Mouse (Mus musculus) kidney, adult 9 months (tissue): ENCODE results near the gene Prg4.

Experiments
- DNase-seq: peaks from one replicate; pipeline ENCODE4 v3.0.0; 2022

The Prg4 gene

GRCm38 (mm10) chr1:150403914-150404313 is 62.1 kb downstream of the Prg4 start:
- peak; percentile 11 for DNase-seq
